Mouse (Mus musculus) erythroblast, adult 5-6 weeks (primary cell): Measurements from ENCODE around the gene Grb2. TPM values are rescaled to one million over a fixed set of nuclear protein-coding genes. Genes with fewer than 3 reads are reported as not detected.

Source experiments
- ATAC-seq: replicated peaks from 2 replicates; pipeline ENCODE4 v1.8.0; 2016; ENCODE audit warnings: moderate number of reproducible peaks, mild to moderate bottlenecking, moderate TSS enrichment, inconsistent platforms; ENCODE audit not compliant: poor library complexity, low FRiP score, severe bottlenecking
- total RNA-seq, 2 experiments: library from RNA; stranded (forward) in 1 of 2; stranded (reverse) in 1 of 2; fragments of 150-400 nt in 1 of 2; fragments of 200-764, 138-1000 nt in 1 of 2; gene quantifications; 2 replicates each; pipeline versions ENCODE4 v1.2.3 to v1.2.4; 2015 to 2017; ENCODE audit warnings: low replicate concordance in 2 of 2

Grb2 gene
- total RNA-seq, 2 experiments from 2014 or later = 21.9 to 34.4 TPM

GRCm38 (mm10) chr11:115713447-115713846 lies 5.0 kb upstream of the Grb2 start:
- ATAC-seq = no peak

DNA sequence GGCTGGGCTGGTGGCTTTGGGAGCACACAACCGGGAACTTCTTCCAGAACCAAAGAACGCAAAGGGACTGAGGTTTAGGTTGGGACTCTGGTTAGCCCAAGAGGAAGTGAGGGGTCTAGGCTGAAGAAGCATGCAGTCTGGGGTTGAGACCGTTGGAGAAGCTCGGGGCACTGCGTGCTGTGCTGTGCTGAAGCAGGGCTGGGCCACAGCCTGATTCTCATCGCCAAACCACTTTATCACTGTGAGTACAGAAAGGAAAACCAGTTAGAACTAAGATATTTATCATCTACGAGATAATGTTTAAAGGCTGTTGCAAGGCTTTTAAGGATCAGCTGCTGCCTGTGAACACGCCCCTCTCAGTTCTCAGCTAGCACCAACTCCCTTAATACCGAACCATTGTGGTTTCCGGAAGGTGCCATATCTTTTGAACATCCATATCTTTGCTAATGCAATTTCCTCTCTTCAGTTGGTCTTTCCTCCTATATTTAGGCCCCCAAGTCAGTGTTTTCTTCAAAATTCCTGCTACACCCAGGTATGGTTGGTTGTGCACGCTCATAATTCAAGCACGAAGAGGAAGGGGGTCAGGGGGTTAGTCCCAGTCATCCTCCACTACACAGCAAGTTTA lies 4.4 kb upstream of the Grb2 start:
- no peak for ATAC-seq

DNA sequence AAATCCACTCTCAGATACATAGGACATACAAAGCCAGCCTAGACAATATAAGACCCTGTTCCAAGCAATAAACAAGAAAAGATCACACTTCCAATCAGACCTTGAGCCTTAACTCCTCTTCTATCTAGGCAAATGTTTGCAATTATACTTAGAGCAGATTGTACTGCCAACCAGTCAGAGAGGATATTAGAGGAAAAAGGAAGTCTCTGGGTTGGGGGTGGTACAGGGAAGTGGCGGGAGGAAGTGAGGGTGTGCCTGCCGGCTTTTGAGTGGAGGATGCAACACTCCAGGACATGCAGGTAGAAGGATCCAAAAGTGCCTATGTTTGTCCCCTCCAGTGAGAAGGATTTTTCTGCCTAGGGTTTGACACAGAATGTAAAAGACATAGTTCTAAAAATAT lies 3.9 kb upstream of the Grb2 start:
- ATAC-seq = no peak

DNA sequence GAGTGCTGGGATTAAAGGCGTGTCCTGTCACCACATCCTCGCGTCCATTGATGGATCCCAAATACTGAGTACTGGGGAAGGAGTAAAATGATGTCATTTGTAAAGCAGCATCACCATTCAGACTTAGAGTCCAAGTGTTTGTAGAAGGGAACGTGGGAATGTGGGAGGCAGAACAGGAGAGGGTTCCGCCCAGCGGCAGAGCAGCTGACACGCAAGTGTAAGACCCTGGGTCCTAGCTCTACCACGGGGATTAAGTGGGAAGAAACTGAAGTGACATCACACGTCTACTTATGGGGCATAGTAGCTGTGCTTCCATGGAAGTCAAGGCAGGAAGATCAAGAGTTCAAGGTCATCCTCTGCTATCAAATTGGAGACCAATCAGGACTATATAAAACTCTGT lies 2.7 kb upstream of the Grb2 start:
- no peak for ATAC-seq

GRCm38 (mm10) chr11:115709829-115710559 lies 1.6 kb upstream of the Grb2 start:
- ATAC-seq = no peak

DNA sequence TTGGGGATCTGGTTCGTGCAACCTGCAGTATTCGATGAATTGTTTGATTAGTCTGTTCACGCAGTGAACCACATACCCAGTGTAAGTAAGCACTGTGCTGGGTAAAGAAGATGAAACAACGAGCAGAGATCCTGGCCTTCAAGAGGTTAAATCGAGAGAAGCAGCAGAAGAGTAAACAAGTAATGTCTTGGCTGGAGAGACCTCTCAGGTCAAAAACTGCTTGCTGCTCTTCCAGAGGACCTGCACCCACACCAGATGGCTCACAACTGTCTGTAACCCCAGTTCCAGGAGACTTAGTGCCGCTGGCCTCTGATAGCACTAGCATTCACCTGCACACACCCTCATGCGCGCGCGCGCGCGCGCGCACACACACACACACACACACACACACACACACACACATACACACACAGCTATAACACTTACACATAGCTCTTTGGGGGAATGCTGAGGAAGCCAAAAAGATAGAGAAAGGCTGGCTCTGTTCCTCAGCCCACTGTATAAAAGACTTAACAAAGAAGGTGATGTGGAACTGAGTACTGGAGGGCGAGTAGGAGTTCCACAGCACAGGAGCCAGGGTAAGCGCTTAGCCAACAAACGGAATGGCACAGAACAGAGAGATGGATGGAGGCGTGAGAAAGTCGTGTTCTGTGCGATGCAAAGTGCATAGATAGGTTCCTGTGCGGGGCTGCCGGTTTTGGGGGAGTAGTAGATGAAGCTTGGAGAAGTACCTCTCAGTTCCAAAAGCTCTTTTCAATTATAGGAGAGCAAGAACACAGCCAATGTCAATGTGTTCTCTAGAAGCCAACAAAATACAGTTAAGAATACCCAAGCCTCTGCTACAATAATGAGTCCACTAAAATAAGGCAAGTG lies 795 bp upstream of the Grb2 start:
- ATAC-seq = peak; percentile 45

GRCm38 (mm10) chr11:115707313-115708208 lies 836 bp downstream of the Grb2 start:
- ATAC-seq = peak; percentile 26; the same call in 1 of the 2 replicates

- no peak for ATAC-seq
Observed at GRCm38 (mm10) chr11:115706584-115706983, 1.8 kb downstream of the Grb2 start.

DNA sequence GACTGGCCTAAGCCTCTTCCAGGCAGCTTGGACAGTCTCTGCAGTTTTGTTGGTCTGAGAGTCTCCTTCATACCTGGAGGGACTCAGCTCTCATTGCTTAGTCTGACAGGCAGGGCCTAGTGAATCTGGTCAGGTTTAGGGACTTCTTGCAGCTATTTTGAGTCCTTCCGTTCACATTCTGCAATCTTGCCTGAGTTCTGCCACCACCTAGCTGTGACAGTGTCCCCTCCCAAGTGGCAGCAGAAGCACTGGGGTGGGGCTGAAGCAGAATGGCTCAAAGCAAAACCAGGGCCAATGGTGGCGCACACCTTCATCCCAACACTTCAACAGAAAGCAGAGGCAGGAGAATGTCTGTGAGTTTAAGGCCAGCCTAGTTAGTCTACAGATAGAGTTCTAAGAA lies 2.8 kb downstream of the Grb2 start:
- ATAC-seq = no peak

DNA sequence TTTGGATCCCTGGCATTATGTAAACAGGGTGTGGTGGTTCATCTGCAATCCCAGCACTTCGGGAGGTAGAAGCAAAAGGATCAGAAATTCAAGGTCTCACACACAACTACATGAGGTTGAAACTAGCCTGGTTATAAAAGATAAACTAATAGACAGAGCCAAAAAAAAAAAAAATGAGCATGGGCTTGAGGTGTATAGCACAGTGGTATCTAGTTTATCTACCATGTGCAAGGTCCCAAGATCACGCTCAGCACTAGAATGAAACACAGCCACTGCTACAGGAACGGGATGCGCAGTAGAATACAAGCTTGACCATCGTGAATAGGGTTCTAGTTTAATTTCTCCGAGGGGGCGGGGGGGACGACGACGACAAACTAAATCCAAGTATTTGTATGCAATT lies 3.7 kb downstream of the Grb2 start:
- no peak for ATAC-seq

DNA sequence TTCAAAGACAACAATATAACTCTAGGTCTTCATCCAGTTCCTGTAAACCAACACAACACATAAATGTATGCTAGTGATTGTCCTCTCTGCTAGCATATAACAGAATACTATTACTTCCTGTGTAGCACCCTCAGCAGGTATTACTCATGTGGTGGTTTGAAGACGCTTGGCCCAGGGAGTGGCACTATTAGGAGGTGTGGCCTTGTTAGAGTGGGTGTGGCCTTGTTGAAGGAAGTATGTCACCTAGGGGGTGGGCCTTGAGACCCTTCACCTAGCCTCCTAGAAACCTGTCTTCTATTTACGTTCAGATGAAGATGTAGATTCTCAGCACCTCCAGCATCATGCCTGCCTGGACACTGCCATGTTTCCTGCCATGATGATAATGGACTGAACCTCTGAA lies 4.9 kb downstream of the Grb2 start:
- ATAC-seq = no peak

- no peak for ATAC-seq
Observed at GRCm38 (mm10) chr11:115698986-115699728, 9.2 kb downstream of the Grb2 start.

GRCm38 (mm10) chr11:115697722-115698121 lies 10.7 kb downstream of the Grb2 start:
- ATAC-seq = no peak

- no peak for ATAC-seq
Observed at GRCm38 (mm10) chr11:115697091-115697490, 11.3 kb downstream of the Grb2 start.

DNA sequence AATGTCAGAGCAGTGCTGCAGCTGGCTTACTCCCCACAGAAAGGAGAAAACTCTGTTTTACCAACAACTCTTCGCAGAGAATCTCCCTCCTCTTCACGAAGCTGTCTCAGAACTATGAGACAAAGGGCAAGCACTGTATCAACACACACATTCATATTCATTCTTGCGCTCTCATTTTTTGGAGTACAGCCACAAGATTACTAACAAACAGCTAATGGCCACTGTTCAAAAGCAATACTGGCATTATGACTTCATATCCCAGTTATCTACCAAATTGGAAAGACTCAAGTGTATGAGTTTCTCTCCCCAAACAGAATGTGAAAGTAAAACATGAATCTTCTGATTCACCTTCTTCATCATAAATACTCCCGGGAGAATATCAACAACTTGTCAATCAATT lies 11.9 kb downstream of the Grb2 start:
- ATAC-seq = no peak

DNA sequence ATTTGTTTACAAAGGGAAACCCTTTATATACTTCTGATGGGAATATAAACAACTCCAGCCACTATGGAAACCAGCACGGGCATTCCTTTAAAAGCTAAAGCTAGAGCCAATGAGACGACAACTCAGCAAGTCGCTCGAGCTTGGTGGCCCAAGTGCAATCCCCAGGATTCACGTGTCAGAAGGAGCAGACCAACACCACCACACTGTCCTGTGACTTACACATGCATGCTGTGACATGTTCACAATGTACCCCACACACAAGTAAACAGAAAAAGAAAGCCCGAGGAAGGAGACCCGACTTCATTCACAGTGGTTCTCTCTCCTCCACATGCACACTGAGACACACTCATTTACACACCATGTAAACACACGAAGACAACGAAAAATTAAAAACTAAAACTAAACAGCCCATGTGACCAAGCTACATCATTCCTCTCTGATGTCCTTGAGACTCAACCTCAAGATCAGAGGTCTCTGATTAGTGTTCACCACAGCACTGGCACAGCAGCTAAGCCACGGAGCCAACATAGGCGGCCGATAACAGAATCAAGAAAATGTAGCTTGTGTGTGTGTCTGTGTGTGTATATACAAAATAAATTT lies 14.3 kb downstream of the Grb2 start:
- no peak for ATAC-seq

GRCm38 (mm10) chr11:115692800-115693199 lies 15.6 kb downstream of the Grb2 start:
- no peak for ATAC-seq

DNA sequence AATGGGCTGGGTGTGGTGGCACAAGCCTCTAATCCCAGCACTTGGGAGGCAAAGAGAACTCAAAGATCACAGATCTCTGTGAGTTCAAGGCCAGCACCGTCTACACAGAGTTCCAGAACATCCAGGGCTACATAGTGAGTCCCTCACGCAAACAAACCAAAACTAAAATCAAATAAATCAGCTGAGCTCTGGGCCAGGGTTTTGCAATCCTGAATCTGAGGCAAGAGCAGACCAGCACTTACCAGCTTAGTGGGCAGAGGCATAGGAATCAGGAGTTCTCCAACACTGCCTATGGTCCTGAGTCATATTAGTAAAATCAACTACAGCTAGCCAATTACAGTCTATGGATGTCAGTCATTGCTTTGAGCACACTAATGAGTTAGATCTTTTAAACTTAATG lies 16.4 kb downstream of the Grb2 start:
- no peak for ATAC-seq

GRCm38 (mm10) chr11:115691511-115691910 lies 16.9 kb downstream of the Grb2 start:
- no peak for ATAC-seq
